Mouse (Mus musculus) neural tube, embryonic 14.5 days (tissue): Measurements from ENCODE around the gene Map3k7cl. TPM values are rescaled to one million over a fixed set of nuclear protein-coding genes. Genes with fewer than 3 reads are reported as not detected.

Source experiments
- ATAC-seq: fragments of 200-750 bp; cut with Nextera tagmentation; 2 replicates; pipeline ENCODE4 v1.8.0; 2017; ENCODE audit warnings: low read depth, mild to moderate bottlenecking, moderate TSS enrichment, moderate library complexity
- H3K27ac ChIP-seq: fragments of 300-500 bp; sonication (generic); 2 replicates; pipeline ENCODE4 v1.5.1; 2014; ENCODE audit warnings: low read depth, mild to moderate bottlenecking, control low read depth, low read length, moderate library complexity, mixed read lengths
- H3K27me3 ChIP-seq: fragments of 300-500 bp; sonication (generic); 2 replicates; pipeline ENCODE4 v1.6.1; 2014; ENCODE audit warnings: low read length; ENCODE audit not compliant: control insufficient read depth, insufficient read depth
- H3K36me3 ChIP-seq: fragments of 300-500 bp; sonication (generic); 2 replicates; pipeline ENCODE4 v1.6.1; 2014; ENCODE audit warnings: low read length, mixed read lengths; ENCODE audit not compliant: control insufficient read depth, insufficient read depth
- H3K4me1 ChIP-seq: fragments of 300-500 bp; sonication (generic); 2 replicates; pipeline ENCODE4 v1.6.1; 2014; ENCODE audit warnings: low read length; ENCODE audit not compliant: control insufficient read depth, insufficient read depth
- H3K4me2 ChIP-seq: fragments of 300-500 bp; sonication (generic); 2 replicates; pipeline ENCODE4 v1.6.1; 2014; ENCODE audit warnings: mild to moderate bottlenecking, low read depth, low read length, control low read depth
- H3K4me3 ChIP-seq: fragments of 300-500 bp; sonication (generic); 2 replicates; pipeline ENCODE4 v1.5.1; 2014; ENCODE audit warnings: low read depth, low read length, control low read depth, mixed read lengths
- H3K9ac ChIP-seq: fragments of 300-500 bp; sonication (generic); replicated peaks from 2 replicates; pipeline ENCODE4 v1.6.1; 2014; ENCODE audit warnings: low read depth, mild to moderate bottlenecking, control low read depth, low read length, mixed read lengths
- H3K9me3 ChIP-seq: fragments of 300-500 bp; sonication (generic); 2 replicates; pipeline ENCODE4 v1.6.1; 2016; ENCODE audit warnings: low read length; ENCODE audit not compliant: control insufficient read depth
- WGBS: fragments of 180-500 bp; shearing (Covaris S2); extraction: QIAGEN DNeasy Blood & Tissue Kit; methylation state at CpG from one replicate; pipeline ENCODE4 v1.1.7; 2014; 5-methylcytosine and 5-hydroxymethylcytosine counted together
- polyA plus RNA-seq: library from polyadenylated mRNA; unstranded; fragments of >200 nt; fragmentation: Nextera tagmentation; extraction: Ambion mirVana; gene quantifications from 2 replicates; pipeline ENCODE4 v1.2.1, GENCODE M21; 2014

The Map3k7cl gene
- polyA plus RNA-seq, 1 experiment from 2014 or later: not detected

DNA sequence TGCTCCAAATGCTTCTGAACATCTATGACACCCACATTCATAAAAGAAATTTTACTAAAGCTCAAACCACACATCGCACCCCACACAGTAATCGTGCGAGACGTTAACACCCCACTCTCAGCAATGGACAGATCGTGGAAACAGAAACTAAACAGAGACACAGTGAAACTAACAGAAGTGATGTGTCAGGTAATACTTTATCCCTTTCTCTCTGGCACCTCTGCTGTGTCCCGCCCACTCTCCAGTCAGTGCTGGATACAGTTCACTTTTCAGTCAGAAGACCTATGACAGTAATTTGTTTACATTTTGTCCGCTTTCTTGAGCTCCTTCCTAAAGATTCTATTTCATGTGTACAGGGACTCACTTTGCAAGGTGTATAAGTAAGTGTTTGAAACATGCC lies 89.1 kb downstream of the Map3k7cl start:
- H3K4me1 ChIP-seq: no peaks in the 10 kb centered on the region
- ATAC-seq: no peak
- no peaks in the 10 kb centered on the region for H3K27me3 ChIP-seq
- no peak overlapping the region for H3K9ac ChIP-seq
- no peak overlapping the region for H3K27ac ChIP-seq
- no peaks in the 10 kb centered on the region for H3K9me3 ChIP-seq
- H3K4me2 ChIP-seq: no peak overlapping the region
- H3K4me3 ChIP-seq: no peak overlapping the region
- H3K36me3 ChIP-seq: no peaks in the 10 kb centered on the region
- WGBS: 97% methylated on average over 7 of the region's 7 CpGs

DNA sequence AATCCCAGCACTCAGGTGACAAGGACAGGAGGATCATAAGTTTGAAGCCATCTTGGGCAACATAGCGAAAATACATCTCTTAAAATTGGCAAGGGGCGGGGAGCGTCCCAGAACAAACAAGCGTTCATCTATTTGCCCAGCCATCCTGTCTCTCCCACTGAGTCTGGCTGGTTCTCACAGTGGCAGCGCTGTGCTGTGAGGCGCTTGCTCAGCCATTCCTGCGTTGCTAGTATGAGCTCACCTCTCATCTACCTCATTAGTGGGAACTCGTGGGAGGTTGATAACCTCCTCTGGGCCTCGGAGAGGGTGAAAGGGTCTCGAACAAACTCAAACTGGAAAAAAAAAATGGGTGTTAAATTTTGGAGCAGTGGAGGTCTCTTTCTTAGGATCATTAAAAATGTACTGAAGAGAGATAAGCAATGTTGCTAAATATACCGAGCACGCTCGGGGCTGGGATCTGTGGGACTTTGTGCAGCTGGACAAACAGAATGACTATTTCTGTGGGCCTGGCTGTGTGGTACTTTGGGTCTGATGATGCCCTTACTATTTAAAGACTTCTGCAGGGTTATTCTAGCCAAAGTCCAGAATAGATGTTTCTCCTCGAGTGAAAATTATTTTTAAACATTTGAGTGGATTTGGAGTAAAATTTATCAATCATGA lies 91.1 kb downstream of the Map3k7cl start:
- Histone ChIP-seq H3K27ac (no peak overlapping the region), H3K36me3 (no peaks in the 10 kb centered on the region), H3K9ac (no peak overlapping the region), H3K27me3 (no peaks in the 10 kb centered on the region), H3K4me3 (no peak overlapping the region), H3K4me2 (no peak overlapping the region), H3K9me3 (no peaks in the 10 kb centered on the region), H3K4me1 (no peaks in the 10 kb centered on the region)
- ATAC-seq: no peak
- WGBS: 73% methylated on average over 14 of the region's 14 CpGs

Other genes starting within 250 kb of the Map3k7cl start
- gene N6amt1, start 199.1 kb upstream of the Map3k7cl start, polyA plus RNA-seq: 25.9 and 26.4 TPM in 2 replicates
- gene Ltn1, start 120.7 kb upstream of the Map3k7cl start, polyA plus RNA-seq: 34.0 and 37.8 TPM in 2 replicates
- 14.4 and 14.7 TPM in 2 replicates for gene Rwdd2b, start 112.8 kb upstream of the Map3k7cl start, polyA plus RNA-seq
- 54.4 and 67.5 TPM in 2 replicates for gene Usp16, start 98.6 kb upstream of the Map3k7cl start, polyA plus RNA-seq
- 410 and 431 TPM in 2 replicates for gene Cct8, start 57.5 kb upstream of the Map3k7cl start, polyA plus RNA-seq
- gene Bach1, start 145.6 kb downstream of the Map3k7cl start, polyA plus RNA-seq: 21.7 and 22.4 TPM in 2 replicates